Mouse (Mus musculus): ENCODE measurements around the gene Asl. TPM values are rescaled to one million over a fixed set of nuclear protein-coding genes. Genes with fewer than 3 reads are reported as not detected.

The Asl gene
- polyA plus RNA-seq, 1 experiment from 2014 or later, result 30.9 TPM

DNA sequence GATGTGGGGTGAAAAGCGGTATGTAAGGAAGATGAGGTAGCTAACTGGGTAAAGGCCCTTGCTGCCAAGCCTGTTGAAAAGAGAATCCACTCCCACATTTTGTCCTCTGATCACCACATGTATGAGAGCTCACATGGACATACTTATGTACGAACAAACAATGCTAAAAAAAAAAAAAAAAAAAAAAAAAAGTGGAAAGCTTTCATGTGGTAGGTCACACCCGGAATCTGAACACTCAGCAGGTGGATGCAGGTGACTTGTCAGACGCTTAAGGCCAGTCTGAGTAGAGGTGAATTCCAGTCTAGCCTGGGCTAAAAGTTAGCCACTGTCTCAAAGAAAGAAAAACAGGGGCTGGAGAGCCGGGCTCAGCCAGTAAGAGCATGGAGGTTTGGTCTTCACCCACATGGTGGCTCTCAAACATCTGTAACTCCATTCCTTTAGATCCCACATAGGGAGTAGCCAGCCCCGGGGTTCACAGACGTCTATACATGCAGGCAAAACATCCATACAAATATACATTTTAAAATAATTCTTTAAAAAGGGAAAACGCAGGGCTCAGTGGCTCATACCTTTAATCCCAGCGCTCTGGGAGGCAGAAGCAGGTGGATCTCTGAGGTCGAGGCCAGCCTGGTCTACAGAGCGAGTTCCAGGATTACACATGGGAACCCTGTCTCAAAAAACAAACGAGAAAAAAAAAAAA lies 5.8 kb downstream of the Asl start:
- WGBS, result 33% methylated on average over 12 of the region's 12 CpGs
- no peak for ATAC-seq (ENCODE audit: borderline replicate concordance, extremely low read depth, low FRiP score, low TSS enrichment)
- H3K4me1 ChIP-seq, result peaks cover 5% of the 10 kb centered on the region; the same call in 1 of the 2 replicates

GRCm38 (mm10) chr5:130022366-130022765 lies 6.7 kb downstream of the Asl start:
- no peak for ATAC-seq (ENCODE audit: borderline replicate concordance, extremely low read depth, low FRiP score, low TSS enrichment)
- Histone ChIP-seq H3K9me3 (no peaks in the 10 kb centered on the region), H3K36me3 (no peaks in the 10 kb centered on the region), H3K27ac (no peak overlapping the region), H3K4me3 (no peak overlapping the region), H3K27me3 (0 out of 2 replicates have a peak, but pooled peaks cover 2% of the 10 kb centered on the region), H3K4me2 (no peak overlapping the region), H3K9ac (no peak overlapping the region), H3K4me1 (peaks cover 5% of the 10 kb centered on the region; the same call in 1 of the 2 replicates)
- WGBS, result 73% methylated on average over 7 of the region's 7 CpGs

More for the DNA sequence above, 5.8 kb downstream of the Asl start:
- Histone ChIP-seq H3K4me3 (peak overlapping the region; percentile 59), H3K4me2 (peak overlapping the region; percentile 82), H3K27ac (no peak overlapping the region), H3K9ac (no peak overlapping the region), H3K9me3 (no peaks in the 10 kb centered on the region), H3K27me3 (0 out of 2 replicates have a peak, but pooled peaks cover 2% of the 10 kb centered on the region), H3K36me3 (no peaks in the 10 kb centered on the region)

DNA sequence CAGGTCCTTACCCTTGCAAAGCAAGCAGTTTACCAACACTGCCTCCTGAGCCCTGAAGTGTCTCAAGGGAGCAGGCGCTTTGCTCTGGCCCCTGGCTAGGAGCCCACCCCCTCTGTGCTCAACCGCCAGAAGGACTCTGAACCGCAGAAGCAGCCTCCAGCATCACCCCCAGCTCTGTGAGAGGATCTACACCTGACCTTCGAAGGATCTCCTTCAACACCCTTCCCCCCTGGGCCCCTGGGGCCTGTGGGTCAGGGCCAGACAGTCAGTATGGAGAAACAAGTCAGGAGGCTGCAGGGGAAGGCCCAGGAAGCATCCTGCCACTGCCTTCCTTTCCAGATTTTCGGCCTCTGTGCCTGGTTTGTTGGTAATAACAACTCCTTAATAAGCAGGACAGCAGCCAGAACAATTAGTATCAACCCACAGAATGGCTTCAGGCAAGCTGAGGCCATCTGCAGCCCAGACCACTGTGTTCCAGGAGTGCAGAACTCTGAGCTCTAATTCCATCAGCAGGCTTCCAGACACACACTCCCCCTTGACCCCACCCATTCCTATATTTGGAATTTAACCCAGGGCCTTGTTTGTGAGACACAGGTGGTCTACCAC lies 7.6 kb downstream of the Asl start:
- Histone ChIP-seq H3K9ac (no peak overlapping the region), H3K4me2 (no peak overlapping the region), H3K9me3 (no peaks in the 10 kb centered on the region), H3K36me3 (no peaks in the 10 kb centered on the region), H3K27me3 (no peaks in the 10 kb centered on the region), H3K4me1 (peaks cover 5% of the 10 kb centered on the region; the same call in 1 of the 2 replicates), H3K27ac (no peak overlapping the region), H3K4me3 (no peak overlapping the region)
- WGBS, result 56% methylated on average over 5 of the region's 5 CpGs
- ATAC-seq (ENCODE audit: borderline replicate concordance, extremely low read depth, low FRiP score, low TSS enrichment), result no peak

- no peak for ATAC-seq (ENCODE audit: borderline replicate concordance, extremely low read depth, low FRiP score, low TSS enrichment)
- Histone ChIP-seq H3K4me2 (no peak overlapping the region), H3K27ac (no peak overlapping the region), H3K4me1 (peaks cover 5% of the 10 kb centered on the region; the same call in 1 of the 2 replicates), H3K9ac (no peak overlapping the region), H3K4me3 (no peak overlapping the region), H3K36me3 (peaks cover 6% of the 10 kb centered on the region; the same call in 1 of the 2 replicates), H3K9me3 (no peaks in the 10 kb centered on the region), H3K27me3 (no peaks in the 10 kb centered on the region)
- 53% methylated on average over 8 of the region's 8 CpGs for WGBS
Measured at GRCm38 (mm10) chr5:130019461-130019860, 9.6 kb downstream of the Asl start.

- no peak overlapping the region for H3K4me2 ChIP-seq
- 0 out of 2 replicates have a peak, but pooled peaks cover 2% of the 10 kb centered on the region for H3K9me3 ChIP-seq
- H3K36me3 ChIP-seq, result peaks cover 14% of the 10 kb centered on the region; the same call in 1 of the 2 replicates
- H3K4me3 ChIP-seq, result no peak overlapping the region
- H3K27me3 ChIP-seq, result no peaks in the 10 kb centered on the region
- no peaks in the 10 kb centered on the region for H3K4me1 ChIP-seq
- H3K27ac ChIP-seq, result no peak overlapping the region
- WGBS, result 97% methylated on average over 3 of the region's 3 CpGs
- no peak overlapping the region for H3K9ac ChIP-seq
- ATAC-seq (ENCODE audit: borderline replicate concordance, extremely low read depth, low FRiP score, low TSS enrichment), result no peak
Measured at GRCm38 (mm10) chr5:130015104-130015503, 13.9 kb downstream of the Asl start.

DNA sequence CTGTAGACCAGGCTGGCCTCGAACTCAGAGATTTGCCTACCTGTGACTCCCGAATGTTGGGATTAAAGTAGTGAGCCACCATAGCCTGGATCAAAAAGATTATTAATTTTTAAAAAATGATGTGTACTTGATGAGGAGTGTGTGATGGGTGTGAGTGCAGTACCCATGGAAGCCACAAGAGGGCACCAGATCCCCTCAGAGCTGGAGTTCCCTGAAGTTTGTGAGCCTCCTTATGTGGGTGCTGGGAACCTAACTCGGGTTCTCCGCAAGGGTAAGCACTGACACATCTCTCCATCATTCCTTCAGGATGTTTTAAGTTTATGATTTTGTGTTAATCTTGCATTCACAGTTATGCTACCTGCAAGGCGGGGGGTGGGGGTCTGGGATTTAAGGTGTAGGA lies 18.1 kb downstream of the Asl start:
- 94% methylated on average over 5 of the region's 5 CpGs for WGBS
- H3K27ac ChIP-seq, result no peak overlapping the region
- H3K9ac ChIP-seq, result no peak overlapping the region
- H3K27me3 ChIP-seq, result no peaks in the 10 kb centered on the region
- peaks cover 14% of the 10 kb centered on the region; the same call in 1 of the 2 replicates for H3K36me3 ChIP-seq
- H3K4me2 ChIP-seq, result no peak overlapping the region
- H3K4me1 ChIP-seq, result no peaks in the 10 kb centered on the region
- no peak overlapping the region for H3K4me3 ChIP-seq
- no peak for ATAC-seq (ENCODE audit: borderline replicate concordance, extremely low read depth, low FRiP score, low TSS enrichment)
- H3K9me3 ChIP-seq, result 0 out of 2 replicates have a peak, but pooled peaks cover 2% of the 10 kb centered on the region

DNA sequence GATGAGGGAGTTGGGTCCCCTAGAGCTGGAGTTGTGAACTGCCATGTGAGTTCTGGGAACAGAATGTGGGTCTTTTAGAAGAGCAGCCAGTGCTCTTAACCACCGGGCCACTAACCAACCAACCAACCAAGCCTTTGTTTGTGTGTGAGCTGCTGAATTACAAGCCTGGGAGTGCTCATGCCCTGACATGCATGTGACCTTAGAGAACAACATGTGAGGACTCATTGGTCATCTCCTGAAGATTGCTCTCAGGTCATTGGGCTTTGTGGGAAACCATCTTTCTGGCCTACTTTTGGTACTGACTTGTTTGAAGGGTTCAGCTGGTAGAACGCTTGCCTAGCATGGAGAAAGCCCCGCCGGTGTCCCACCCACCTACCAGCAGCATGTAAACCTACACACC lies 19.3 kb downstream of the Asl start:
- 100% methylated on average over 4 of the region's 4 CpGs for WGBS
- no peak overlapping the region for H3K4me3 ChIP-seq
- H3K36me3 ChIP-seq, result peaks cover 10% of the 10 kb centered on the region; the same call in 1 of the 2 replicates
- no peak overlapping the region for H3K9ac ChIP-seq
- no peaks in the 10 kb centered on the region for H3K4me1 ChIP-seq
- H3K9me3 ChIP-seq, result 0 out of 2 replicates have a peak, but pooled peaks cover 2% of the 10 kb centered on the region
- H3K27ac ChIP-seq, result no peak overlapping the region
- no peak overlapping the region for H3K4me2 ChIP-seq
- H3K27me3 ChIP-seq, result no peaks in the 10 kb centered on the region
- ATAC-seq (ENCODE audit: borderline replicate concordance, extremely low read depth, low FRiP score, low TSS enrichment), result no peak

DNA sequence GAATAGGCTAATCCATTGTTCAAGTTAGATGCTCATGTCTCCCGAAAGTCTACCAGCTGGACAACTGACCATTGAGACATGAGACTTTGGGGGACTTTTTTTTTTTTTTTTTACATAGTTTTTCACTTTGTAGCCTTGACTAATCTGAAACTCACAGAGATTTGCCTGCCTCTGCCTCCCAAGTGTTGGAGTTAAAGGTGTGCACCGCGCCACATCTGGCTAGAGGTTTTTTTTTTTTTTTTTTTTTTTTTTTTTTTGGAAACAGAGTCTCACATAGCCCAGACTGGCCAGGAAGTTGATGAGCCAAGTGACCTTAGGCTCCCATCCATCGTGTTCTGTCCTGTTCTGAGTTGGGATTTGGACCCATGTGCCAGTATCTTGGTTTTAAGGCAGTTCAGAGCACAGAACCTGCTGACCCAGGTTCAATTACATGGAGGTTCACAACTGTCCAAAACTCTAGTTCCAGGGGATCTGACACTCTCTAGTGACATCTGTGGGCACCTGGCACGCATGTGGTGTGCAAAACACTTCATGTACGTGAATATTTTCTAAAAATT lies 20.9 kb downstream of the Asl start:
- 85% methylated on average over 6 of the region's 6 CpGs for WGBS
- Histone ChIP-seq H3K9ac (no peak overlapping the region), H3K27me3 (no peaks in the 10 kb centered on the region), H3K27ac (no peak overlapping the region), H3K4me1 (peaks cover 6% of the 10 kb centered on the region), H3K36me3 (peaks cover 8% of the 10 kb centered on the region; the same call in 1 of the 2 replicates), H3K4me3 (no peak overlapping the region), H3K9me3 (0 out of 2 replicates have a peak, but pooled peaks cover 2% of the 10 kb centered on the region), H3K4me2 (no peak overlapping the region)
- no peak for ATAC-seq (ENCODE audit: borderline replicate concordance, extremely low read depth, low FRiP score, low TSS enrichment)

DNA sequence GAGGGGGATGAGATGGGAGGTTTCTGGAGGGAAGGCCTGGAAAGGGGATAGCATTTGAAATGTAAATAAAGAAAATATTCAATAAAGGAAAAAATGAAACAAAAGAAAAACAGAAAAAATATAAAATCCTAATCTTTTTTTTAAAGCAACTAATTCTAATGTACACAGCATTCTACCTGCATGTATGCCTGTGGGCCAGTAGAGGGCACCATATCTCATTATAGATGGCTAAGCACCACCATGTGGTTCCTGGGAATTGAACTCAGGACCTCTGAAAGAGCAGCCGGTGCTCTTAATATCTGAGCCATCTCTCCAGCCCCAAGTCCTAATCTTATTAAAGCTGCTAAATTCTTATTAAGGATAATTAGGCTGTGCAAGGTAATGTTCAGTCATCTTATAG lies 21.7 kb downstream of the Asl start:
- no peak overlapping the region for H3K4me2 ChIP-seq
- H3K4me3 ChIP-seq, result no peak overlapping the region
- H3K27me3 ChIP-seq, result no peaks in the 10 kb centered on the region
- H3K9ac ChIP-seq, result no peak overlapping the region
- no peak overlapping the region for H3K27ac ChIP-seq
- peaks cover 9% of the 10 kb centered on the region for H3K4me1 ChIP-seq
- 86% methylated on average over 1 of the region's 1 CpGs for WGBS
- 0 out of 2 replicates have a peak, but pooled peaks cover 2% of the 10 kb centered on the region for H3K9me3 ChIP-seq
- peaks cover 8% of the 10 kb centered on the region; the same call in 1 of the 2 replicates for H3K36me3 ChIP-seq
- no peak for ATAC-seq (ENCODE audit: borderline replicate concordance, extremely low read depth, low FRiP score, low TSS enrichment)

DNA sequence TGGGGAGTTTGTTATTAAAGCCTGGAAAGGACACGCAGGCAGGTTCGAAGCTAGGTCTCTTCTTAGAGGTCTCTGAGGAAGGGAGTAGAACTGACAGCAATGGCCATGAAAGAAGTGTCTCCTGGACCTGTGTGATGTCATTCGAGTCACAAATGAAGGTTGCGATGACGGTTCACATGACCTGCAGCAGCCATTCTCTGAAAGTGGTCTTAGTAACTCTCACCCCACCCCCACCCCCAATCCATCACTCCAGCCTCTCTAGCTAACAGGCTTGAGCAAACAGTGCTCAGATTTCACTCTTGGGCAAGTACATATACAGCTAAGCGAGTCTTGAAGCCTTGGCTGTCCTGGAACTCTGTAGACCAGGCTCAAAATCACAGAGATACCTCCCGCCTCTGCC lies 25.8 kb downstream of the Asl start:
- H3K27me3 ChIP-seq, result no peaks in the 10 kb centered on the region
- H3K4me1 ChIP-seq, result peaks cover 21% of the 10 kb centered on the region
- H3K27ac ChIP-seq, result peak overlapping the region; percentile 86
- H3K9me3 ChIP-seq, result no peaks in the 10 kb centered on the region
- H3K4me3 ChIP-seq, result peak overlapping the region; percentile 62
- 15% methylated on average over 7 of the region's 7 CpGs for WGBS
- peak overlapping the region; percentile 72 for H3K9ac ChIP-seq
- peak; percentile 43; the same call in 1 of the 2 replicates for ATAC-seq (ENCODE audit: borderline replicate concordance, extremely low read depth, low FRiP score, low TSS enrichment)
- no peaks in the 10 kb centered on the region for H3K36me3 ChIP-seq
- peak overlapping the region; percentile 81 for H3K4me2 ChIP-seq

GRCm38 (mm10) chr5:130002301-130003146 lies 26.5 kb downstream of the Asl start, which contains the start of gene Gusb:
Gene Gusb (minus strand): TSS chr5:130003049.
- Histone ChIP-seq H3K4me1 (peaks cover 21% of the 10 kb centered on the region), H3K27ac (peak within 1 kb of the TSS; percentile 86), H3K4me3 (peak within 1 kb of the TSS; percentile 62), H3K4me2 (peak within 1 kb of the TSS; percentile 81), H3K27me3 (no peaks in the 10 kb centered on the region), H3K9me3 (no peaks in the 10 kb centered on the region), H3K36me3 (no peaks in the 10 kb centered on the region), H3K9ac (peak within 1 kb of the TSS; percentile 72)
- peak; percentile 95 for ATAC-seq (ENCODE audit: borderline replicate concordance, extremely low read depth, low FRiP score, low TSS enrichment)
- WGBS, result under 1% methylated on average over 39 of the region's 39 CpGs

Data from lung, embryonic 15.5 days (tissue).